Mouse (Mus musculus) lung, adult 2 months (tissue): ENCODE measurements around the gene Lman2.

ENCODE experiments used
- CTCF ChIP-seq: fragments of 200-500 bp; IDR thresholded peaks from 2 replicates; pipeline ENCODE4 v1.5.1; 2011; ENCODE audit warnings: mild to moderate bottlenecking, low read length, control low read depth; ENCODE audit not compliant: insufficient read depth
- POLR2A ChIP-seq: fragments of 200-500 bp; IDR thresholded peaks from 2 replicates; pipeline ENCODE4 v1.6.1; 2011; ENCODE audit warnings: low read depth, mild to moderate bottlenecking, control low read depth, low read length, borderline replicate concordance; ENCODE audit errors: extremely low read depth

- TF ChIP-seq CTCF = no peak
- TF ChIP-seq POLR2A = no peak
Measured at GRCm38 (mm10) chr13:55405783-55406390, 43.3 kb upstream of the Lman2 start.
